Mouse (Mus musculus) left cerebral cortex, postnatal 14 days (tissue): Measurements from ENCODE around the gene Ugt2a3. TPM values are rescaled to one million over a fixed set of nuclear protein-coding genes. Genes with fewer than 3 reads are reported as not detected.
"Not testable (repeated sequence)": the region's sequence is repeated elsewhere in the genome, so short reads cannot be mapped to it uniquely, and the experiment has no call there.

ENCODE experiments used
- DNase-seq, 2 experiments: peaks; one replicate each; pipeline ENCODE4 v3.0.0; 2021 to 2022; ENCODE audit warnings: low spot score in 2 of 2, mixed read lengths in 1 of 2
- intact Hi-C: fragments of 180-260 bp; cut with DNase I; formaldehyde crosslinking; loops from one replicate; pipeline ENCODE4 v1.15.1; 2025
- long read RNA-seq, 2 experiments: library from polyadenylated mRNA; stranded (forward); transcript quantifications; one replicate each; pipeline ENCODE4 v2.0.0; 2021
- total RNA-seq, 2 experiments: library from RNA; stranded (reverse); gene quantifications; 2 replicates each; pipeline ENCODE4 v1.2.3; 2021

Gene Ugt2a3
- total RNA-seq = not detected
- long read RNA-seq, experiment 1 = 0 reads
- long read RNA-seq, experiment 2 = 0 reads

DNA sequence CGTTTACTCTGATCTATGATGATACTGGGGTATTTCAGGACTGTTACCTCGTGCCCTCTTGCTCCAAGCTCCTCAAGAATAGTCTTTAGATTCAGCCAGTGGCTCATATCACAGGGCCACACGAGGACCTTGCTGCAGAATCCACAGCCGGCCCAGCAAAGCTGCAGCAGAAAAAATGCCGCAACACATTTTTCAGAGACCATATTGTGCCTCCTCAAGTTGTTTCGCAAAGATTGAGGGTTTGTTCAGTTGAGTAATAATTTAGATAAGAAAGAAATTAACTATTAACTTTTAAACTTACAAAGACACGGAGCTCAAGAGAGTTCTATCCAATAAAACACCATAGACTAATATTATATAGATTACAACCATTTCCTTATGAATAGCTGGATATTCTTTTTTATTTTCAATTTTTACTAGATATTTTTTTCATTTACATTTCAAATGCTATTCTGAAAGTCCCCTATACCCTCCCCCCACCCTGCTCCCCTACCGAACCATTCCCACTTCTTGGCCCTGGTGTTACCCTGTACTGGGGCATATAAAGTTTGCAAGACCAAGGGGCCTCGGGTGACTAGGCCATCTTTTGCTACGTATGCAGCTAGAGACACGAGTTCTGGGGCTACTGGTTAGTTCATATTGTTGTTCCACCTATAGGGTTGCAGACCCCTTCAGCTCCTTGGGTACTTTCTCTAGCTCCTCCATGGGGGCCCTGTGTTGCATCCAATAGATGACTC is at the start of gene Ugt2a3:
Gene Ugt2a3, minus strand, starts transcription at position 235 of the 737 bp plus-strand sequence.
- intact Hi-C loops = no loop called here
- DNase-seq = no peak

DNA sequence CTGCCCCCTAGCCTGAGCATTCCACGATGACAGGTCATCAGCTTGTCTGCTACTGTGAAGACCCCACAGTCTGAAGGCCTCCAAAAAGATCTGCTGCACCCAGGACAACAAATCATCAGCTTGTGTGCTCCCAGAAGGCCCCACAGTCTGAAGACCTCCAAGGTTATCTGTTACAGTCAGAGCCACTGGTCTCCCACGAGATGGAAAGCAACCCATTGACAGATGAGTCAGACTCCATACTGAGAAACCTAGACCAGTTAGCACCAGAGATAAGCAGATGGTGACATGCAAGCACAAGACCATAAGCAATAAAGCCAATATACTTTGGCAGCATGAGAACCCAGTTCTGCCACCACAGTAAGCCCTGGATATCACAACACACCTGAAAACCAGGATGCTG is 43.2 kb upstream of the Ugt2a3 start:
- DNase-seq = no peak
- intact Hi-C loops = no loop called here

DNA sequence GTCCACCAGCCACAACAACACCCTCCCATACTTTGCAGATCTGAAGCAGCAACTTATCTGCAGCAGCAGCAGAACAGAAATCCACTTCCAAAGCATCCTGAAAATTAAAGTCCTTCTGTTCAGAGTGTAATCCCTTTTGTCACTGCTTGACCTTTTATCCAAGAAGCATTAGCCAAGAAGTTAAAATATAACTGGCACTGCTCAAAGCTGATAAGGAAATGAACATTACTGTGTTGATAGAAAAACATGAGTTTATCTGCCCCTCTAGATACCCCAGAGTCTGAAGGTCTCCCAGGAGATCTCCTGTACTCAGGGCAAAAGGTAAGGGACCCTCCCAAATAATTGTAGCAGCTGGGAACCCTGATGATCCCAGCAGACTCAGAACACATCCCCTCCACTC is 42.8 kb upstream of the Ugt2a3 start:
- intact Hi-C loops = no loop called here
- no peak for DNase-seq

DNA sequence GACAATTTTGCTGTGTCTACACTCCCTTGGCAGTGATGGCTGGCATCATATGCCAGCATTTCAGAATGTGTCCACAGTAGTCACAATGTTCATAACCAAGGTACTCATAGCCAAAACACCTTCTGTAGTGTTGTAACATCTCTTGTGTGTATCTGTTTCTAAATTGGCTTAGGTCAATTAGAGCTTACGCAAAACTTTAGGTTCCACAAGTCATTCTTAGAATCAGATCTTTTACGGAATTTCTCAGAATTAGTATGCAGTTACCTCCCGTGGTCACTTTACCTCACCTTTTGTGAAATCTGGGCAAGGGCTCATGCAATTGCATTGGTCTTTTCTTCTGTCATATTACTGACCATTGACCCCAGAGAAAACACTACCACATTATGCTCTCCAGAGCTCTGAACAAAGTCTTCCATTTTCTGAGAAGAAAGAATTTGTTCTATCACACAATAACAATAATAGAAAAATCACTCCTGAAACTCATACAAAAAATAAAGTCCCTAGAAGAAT is 38.9 kb upstream of the Ugt2a3 start:
- DNase-seq = no peak
- intact Hi-C loops = no loop called here

DNA sequence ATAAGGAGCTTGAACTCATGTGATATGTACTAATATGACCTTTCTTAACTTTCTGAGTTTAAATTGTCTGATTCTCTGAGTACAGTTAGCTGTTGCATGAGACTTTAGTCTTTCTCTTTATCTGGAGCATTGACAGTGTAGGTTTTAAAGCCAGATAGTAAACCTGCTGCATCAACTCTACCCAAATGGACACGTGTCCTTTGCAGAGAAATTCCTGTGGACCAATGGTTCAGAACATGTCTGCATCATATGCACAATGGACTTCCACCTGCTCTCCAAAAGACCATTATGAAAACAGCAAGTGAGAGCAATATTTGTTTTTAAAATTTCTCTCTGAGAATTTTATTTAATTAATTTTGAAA is 36.5 kb upstream of the Ugt2a3 start:
- no peak for DNase-seq
- intact Hi-C loops = no loop called here

DNA sequence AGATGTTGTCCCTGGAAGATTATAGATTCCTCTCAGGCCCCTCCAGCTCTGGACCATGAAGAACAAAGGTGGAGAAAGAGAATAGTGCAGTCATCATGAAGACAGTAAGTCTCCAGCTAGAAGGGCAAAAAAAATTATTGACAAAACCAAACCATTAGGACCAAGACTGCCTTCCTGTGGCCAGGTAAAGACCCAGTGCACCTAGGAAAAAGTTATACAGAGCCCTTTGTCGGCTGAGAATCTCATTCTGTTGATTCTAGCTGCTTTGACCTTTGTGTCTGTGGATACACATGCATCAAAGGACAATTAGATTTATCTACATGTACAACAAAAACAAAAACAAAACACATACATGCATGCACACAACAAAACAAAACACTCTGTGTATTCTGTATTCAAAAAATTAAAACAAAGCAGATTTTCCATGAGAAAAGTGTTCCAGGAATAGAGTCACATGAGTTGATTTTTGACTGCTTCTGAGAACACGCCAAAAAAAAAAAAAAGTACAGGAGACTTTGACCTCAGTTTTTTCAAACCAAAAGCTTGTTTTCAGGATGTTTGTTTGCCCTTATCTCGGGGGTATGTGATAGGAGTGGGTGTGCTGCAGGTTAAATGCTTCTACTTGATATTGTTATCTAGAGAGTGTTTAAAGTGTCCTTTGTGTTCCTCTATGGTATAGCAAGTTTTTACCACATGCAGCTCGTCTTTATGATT is 36.0 kb upstream of the Ugt2a3 start:
- intact Hi-C loops, DNase-seq: not testable (repeated sequence)

DNA sequence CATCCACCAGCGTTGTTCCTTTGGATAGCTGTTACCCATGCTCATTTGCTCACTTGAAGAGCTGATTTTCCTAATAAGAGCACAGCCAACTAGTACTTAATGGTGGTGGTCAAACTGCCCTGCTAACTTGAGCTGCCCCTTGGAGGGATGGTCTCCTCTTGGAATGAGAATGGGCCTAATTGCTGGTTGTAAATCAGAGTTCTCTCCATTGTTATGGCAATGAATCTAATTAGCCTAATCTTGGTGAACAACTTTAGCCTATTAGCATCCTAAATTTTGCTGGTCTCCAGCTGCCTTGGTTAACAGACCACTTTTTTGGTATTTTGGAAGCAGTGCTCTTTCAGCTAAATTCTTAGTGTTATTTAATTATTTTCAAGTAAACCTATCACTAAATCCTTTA is 13.4 kb upstream of the Ugt2a3 start:
- intact Hi-C loops = loop anchor here (2.0 kb wide), 1 partner anchor 60 kb away; no protein-coding TSS in a partner anchor
- DNase-seq = no peak

DNA sequence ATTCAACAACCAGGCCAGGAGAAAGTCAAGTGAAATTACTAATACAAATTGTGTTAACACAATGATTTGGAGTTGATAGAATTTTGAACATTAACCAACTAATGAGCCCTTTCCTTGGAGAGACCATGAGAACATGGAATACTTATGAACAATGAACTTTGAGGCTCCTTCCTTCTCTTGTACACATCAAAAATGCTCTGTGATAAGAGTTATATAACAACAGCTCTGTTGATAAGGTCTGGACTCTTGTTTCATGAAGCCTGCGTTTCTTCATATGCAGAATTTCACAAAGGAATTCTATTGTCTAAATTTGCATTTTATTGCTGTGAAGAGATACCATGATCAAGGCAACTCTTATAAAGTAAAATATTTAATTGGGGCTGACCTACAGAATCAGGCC is 12.2 kb upstream of the Ugt2a3 start:
- intact Hi-C loops, DNase-seq: not testable (repeated sequence)

DNA sequence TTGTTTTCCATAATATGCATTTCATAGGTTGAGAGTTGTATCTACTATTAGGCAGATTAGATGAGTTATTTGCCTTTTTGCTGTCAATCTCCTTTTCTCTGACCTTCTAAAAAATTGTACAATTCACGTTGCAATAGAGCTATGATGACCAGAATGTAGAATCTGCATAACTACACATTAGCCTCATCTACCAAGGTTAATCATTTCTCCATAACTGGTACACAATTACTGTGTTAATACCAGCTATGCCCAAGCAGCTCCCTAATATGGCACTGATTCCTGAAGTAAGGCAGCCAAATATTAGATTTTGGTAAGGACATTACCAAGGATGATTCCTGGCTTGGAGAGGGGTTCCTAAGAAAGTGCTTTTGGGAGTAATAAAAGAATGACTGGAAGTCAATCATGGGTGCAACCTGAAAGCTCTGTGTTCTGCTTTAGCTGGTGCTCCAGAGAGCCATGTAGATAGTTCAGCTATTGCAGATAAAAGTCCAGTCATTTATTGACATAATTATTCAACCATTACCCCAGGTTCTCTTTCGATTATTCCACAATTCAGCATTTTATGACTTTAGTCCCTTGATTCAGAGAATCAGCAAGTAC is 10.6 kb upstream of the Ugt2a3 start:
- DNase-seq, intact Hi-C loops: not testable (repeated sequence)

DNA sequence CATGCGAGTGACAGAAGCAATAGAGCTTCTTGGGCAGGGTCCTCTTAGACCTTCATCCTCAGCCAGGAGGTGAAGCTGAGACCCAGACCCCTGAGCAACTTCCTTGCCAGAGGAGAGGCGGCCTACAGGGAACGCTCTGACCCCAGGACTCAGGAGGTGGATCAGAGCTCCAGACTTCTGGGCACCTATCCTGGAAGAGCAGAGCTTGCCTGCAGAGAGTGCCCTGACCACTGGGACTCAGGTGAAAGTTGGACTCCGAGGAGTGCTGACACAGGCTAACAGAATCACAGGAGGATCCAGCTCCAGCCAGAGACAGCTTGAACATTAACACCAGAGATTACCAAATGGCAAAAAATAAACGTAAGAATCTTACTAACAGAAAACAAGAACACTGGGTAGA is 3.5 kb upstream of the Ugt2a3 start:
- no peak for DNase-seq
- intact Hi-C loops = no loop called here

DNA sequence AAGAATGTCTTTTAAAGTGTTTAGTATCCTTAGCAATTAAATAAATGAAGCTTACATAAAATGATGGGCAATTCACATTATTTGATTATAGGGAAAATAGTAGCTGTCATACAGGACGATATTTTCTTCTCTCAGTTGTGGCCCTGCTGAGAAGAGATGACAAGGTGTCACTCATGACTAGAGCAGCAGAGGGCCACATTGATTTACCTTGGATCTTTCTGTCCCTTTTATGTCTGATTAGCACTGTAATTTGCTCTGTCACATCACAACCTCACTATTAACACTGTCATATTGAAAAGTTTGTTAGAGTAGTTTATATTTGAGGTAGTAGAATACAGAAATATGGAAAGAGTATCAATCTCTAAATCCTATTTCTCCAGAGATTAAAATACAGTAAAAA is 1.8 kb downstream of the Ugt2a3 start:
- intact Hi-C loops = no loop called here

DNA sequence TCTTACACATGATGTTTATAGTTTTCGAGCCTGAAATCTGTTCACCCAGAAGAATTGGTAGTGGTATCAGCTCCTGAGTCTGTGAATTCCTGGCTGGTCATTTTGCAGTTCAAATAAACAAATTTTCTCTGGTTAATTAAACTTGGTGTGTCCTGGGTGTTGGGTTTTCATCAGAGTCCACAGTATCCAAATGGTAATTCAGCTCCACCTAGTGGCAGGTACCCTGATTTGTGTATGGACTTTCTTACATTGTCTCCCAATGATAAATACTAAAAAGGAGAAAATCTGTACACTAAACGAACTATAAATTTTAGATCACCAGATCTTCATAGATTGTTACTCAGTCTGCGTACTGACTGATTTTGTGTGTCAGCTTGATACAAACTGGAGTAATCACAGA is 3.4 kb downstream of the Ugt2a3 start:
- intact Hi-C loops = no loop called here

More for the DNA sequence above, 1.8 kb downstream of the Ugt2a3 start:
- DNase-seq = no peak

DNA sequence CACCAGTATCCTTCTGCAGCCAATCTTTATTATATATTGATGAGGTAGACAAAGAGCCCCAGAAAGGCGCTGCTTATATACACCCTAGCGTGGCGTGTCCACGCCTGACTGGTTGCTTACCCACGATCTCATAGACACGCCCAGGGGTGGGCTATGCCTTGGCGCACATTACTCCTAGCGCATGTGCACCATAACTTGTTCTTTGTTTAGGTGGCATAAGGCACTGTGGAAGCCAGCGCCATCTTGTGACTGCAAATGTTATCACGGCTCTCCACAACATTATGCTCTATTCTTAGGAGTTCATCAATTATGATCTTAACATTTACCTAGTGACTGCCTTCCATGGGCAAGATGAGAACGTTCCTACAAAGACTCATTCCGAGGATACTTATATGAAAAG is 25.6 kb downstream of the Ugt2a3 start:
- intact Hi-C loops = no loop called here
- DNase-seq = no peak

More for the DNA sequence above, 3.4 kb downstream of the Ugt2a3 start:
- no peak for DNase-seq

DNA sequence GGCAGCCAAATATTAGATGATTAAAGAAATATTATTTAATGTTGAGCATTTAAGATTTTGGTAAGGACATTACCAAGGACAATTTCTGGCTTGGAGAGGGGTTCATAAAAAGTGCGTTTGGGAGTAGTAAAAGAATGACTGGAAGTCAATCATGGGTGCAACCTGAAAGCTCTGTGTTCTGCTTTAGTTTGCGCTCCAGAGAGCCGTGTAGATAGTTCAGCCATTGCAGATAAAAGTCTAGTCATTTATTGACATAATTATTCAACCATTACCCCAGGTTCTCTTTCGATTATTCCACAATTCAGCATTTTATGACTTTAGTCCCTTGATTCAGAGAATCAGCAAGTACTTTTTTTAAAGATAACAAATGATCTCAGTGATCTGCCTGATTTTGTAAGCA is 50.8 kb downstream of the Ugt2a3 start:
- DNase-seq, intact Hi-C loops: not testable (repeated sequence)

DNA sequence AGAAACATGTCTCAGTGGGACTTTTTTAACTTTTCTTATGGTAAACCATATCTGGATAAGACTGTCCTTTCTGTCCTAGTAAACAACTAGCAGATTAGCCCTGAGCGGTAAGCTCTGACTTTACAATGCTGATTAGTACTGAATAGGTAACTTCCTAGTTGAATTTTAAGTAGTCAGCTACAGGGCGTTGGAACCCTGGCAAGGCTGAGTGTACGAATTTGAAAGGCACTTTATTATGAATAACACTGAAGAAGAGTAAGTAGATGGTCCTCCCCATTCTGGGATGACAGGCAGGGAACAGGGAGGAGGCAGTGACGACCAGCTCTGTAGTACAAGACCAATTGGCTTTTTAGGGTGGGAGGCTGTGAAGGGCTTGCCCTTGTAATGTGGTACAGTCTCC is 61.0 kb downstream of the Ugt2a3 start:
- intact Hi-C loops, DNase-seq: not testable (repeated sequence)

DNA sequence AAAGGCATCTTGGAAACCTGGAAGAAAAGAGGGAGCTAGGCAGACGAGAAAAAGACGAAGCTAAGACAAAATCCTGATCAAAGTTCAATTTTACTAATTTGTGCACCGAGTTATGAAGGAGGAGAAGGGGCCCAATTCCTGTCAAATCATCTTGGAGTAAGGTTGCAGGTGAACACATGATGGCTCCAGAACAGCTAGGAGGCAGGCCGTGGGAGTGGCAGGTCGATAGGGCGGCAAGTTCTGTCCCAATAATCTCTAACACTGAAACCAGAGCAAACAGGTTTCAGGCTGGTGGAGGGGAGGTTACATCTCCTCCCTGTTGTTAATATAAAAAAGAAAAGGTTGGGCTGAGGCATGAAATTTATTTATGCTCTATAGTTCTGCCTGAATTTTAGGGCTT is 61.4 kb downstream of the Ugt2a3 start:
- DNase-seq = no peak
- intact Hi-C loops = no loop called here
